Mouse (Mus musculus): ENCODE measurements around the gene Ppox.

DNA sequence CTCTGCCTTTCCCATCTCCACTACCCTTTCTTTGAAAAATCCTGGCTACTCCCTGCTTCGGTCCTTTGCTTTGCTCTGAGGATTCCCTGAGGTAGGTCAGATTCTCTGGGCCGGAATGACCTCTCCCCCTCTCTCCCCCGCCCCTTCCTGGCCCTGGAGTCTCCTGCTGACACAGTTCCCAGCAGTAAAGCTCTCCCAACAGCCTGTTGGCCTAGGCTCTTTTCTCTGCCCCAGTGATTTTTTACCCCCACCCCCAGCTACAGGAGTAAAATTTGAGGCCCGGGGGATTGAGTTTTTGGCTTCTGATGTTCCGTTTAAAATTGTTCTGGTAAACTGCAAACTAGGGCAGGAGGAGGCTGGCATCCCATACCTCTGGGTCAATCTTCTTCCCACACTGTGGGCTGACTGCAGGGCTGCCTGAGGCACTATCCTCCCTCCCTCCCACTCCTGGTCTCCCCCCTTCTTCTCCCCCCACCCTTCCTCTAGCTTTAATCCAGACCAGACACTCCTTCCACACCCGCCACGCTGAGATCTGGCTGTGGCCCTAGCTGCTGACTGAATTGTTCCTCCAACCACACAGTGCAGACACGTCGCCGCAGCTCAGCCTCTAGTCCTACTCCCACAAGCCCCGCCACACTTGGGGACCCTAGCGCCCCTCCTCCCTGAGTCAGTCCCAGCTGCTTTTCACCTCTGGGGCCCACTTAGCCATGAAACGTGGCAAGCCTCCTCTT, 29.2 kb downstream of the Ppox start:
- TF ChIP-seq CTCF (conservative IDR thresholded peaks at IDR 0.05; ENCODE audit: insufficient read depth, insufficient read length, low read depth, low read length), result no peak
- no peak for TF ChIP-seq POLR2A (IDR thresholded peaks at IDR 0.05; ENCODE audit: low read depth, low read length)

All from kidney, adult 2 months (tissue).